Mouse (Mus musculus) heart, embryonic 10.5 days (tissue): ENCODE data around the gene Gfm1. TPM values are rescaled to one million over a fixed set of nuclear protein-coding genes. Genes with fewer than 3 reads are reported as not detected.

Experiments
- DNase-seq: peaks from one replicate; pipeline ENCODE4 v3.0.0-alpha.2; 2017; ENCODE audit warnings: low spot score
- H3K27ac ChIP-seq: fragments of 300-500 bp; sonication (generic); 2 replicates; pipeline ENCODE4 v1.5.1; 2016; ENCODE audit warnings: mild to moderate bottlenecking
- H3K27me3 ChIP-seq: fragments of 300-500 bp; sonication (generic); 2 replicates; pipeline ENCODE4 v1.6.1; 2016; ENCODE audit warnings: mild to moderate bottlenecking; ENCODE audit not compliant: poor library complexity, insufficient read depth, severe bottlenecking
- H3K36me3 ChIP-seq: fragments of 300-500 bp; sonication (generic); 2 replicates; pipeline ENCODE4 v1.6.1; 2016; ENCODE audit warnings: mild to moderate bottlenecking, moderate library complexity
- H3K4me1 ChIP-seq: fragments of 300-500 bp; sonication (generic); 2 replicates; pipeline ENCODE4 v1.6.1; 2016; ENCODE audit warnings: mild to moderate bottlenecking
- H3K4me3 ChIP-seq: fragments of 300-500 bp; sonication (generic); 2 replicates; pipeline ENCODE4 v1.5.1; 2016; ENCODE audit warnings: mild to moderate bottlenecking, moderate library complexity
- H3K9me3 ChIP-seq: fragments of 300-500 bp; sonication (generic); 2 replicates; pipeline ENCODE4 v1.6.1; 2016; ENCODE audit warnings: mild to moderate bottlenecking, moderate library complexity
- WGBS: fragments of 180-500 bp; shearing (Covaris S2); methylation state at CpG from one replicate; pipeline ENCODE4 v1.1.7; 2016; 5-methylcytosine and 5-hydroxymethylcytosine counted together
- polyA plus RNA-seq: library from polyadenylated mRNA; unstranded; fragments of >200 nt; fragmentation: Nextera tagmentation; extraction: Ambion mirVana; gene quantifications from 2 replicates; pipeline ENCODE4 v1.2.1, GENCODE M21; 2016

Gfm1 gene
- polyA plus RNA-seq, 1 experiment from 2014 or later = 86.5 TPM

- Histone ChIP-seq H3K9me3 (no peaks in the 10 kb centered on the region), H3K4me3 (no peak overlapping the region), H3K27me3 (no peaks in the 10 kb centered on the region), H3K27ac (no peak overlapping the region), H3K36me3 (peaks cover 34% of the 10 kb centered on the region), H3K4me1 (peaks cover 14% of the 10 kb centered on the region; the same call in 1 of the 2 replicates)
- no peak for DNase-seq
- 87% methylated on average over 2 of the region's 2 CpGs for WGBS
Observed at GRCm38 (mm10) chr3:67467281-67467680, 37.4 kb downstream of the Gfm1 start.

- H3K36me3 ChIP-seq = peaks cover 62% of the 10 kb centered on the region
- 67% methylated on average over 4 of the region's 4 CpGs for WGBS
- no peak overlapping the region for H3K4me3 ChIP-seq
- peaks cover 3% of the 10 kb centered on the region; the same call in 1 of the 2 replicates for H3K4me1 ChIP-seq
- H3K9me3 ChIP-seq = no peaks in the 10 kb centered on the region
- H3K27ac ChIP-seq = no peak overlapping the region
- DNase-seq = no peak
- H3K27me3 ChIP-seq = no peaks in the 10 kb centered on the region
Observed at GRCm38 (mm10) chr3:67471408-67472127, 41.7 kb downstream of the Gfm1 start.

- no peak for DNase-seq
- Histone ChIP-seq H3K36me3 (peaks cover 57% of the 10 kb centered on the region), H3K27ac (no peak overlapping the region), H3K4me3 (no peak overlapping the region), H3K27me3 (no peaks in the 10 kb centered on the region), H3K4me1 (peaks cover 3% of the 10 kb centered on the region; the same call in 1 of the 2 replicates), H3K9me3 (no peaks in the 10 kb centered on the region)
- WGBS = 88% methylated on average over 6 of the region's 6 CpGs
Observed at GRCm38 (mm10) chr3:67473438-67473837, 43.5 kb downstream of the Gfm1 start.

- Histone ChIP-seq H3K36me3 (peaks cover 37% of the 10 kb centered on the region), H3K27me3 (no peaks in the 10 kb centered on the region), H3K4me1 (peaks cover 4% of the 10 kb centered on the region; the same call in 1 of the 2 replicates), H3K27ac (no peak overlapping the region), H3K4me3 (no peak overlapping the region), H3K9me3 (no peaks in the 10 kb centered on the region)
- DNase-seq = no peak
- WGBS = 85% methylated on average over 11 of the region's 11 CpGs
Observed at GRCm38 (mm10) chr3:67479806-67480205, 49.9 kb downstream of the Gfm1 start.

GRCm38 (mm10) chr3:67482400-67482799, 52.5 kb downstream of the Gfm1 start:
- Histone ChIP-seq H3K36me3 (peaks cover 14% of the 10 kb centered on the region), H3K27ac (no peak overlapping the region), H3K27me3 (no peaks in the 10 kb centered on the region), H3K9me3 (no peaks in the 10 kb centered on the region), H3K4me1 (peaks cover 4% of the 10 kb centered on the region; the same call in 1 of the 2 replicates), H3K4me3 (no peak overlapping the region)
- peak; percentile 52 for DNase-seq
- 88% methylated on average over 10 of the region's 10 CpGs for WGBS

GRCm38 (mm10) chr3:67485233-67485632, 55.3 kb downstream of the Gfm1 start:
- Histone ChIP-seq H3K36me3 (peaks cover 5% of the 10 kb centered on the region; the same call in 1 of the 2 replicates), H3K27me3 (no peaks in the 10 kb centered on the region), H3K4me3 (no peak overlapping the region), H3K4me1 (peaks cover 7% of the 10 kb centered on the region; the same call in 1 of the 2 replicates), H3K9me3 (no peaks in the 10 kb centered on the region), H3K27ac (no peak overlapping the region)
- 92% methylated on average over 2 of the region's 2 CpGs for WGBS
- DNase-seq = no peak

- Histone ChIP-seq H3K27me3 (no peaks in the 10 kb centered on the region), H3K27ac (no peak overlapping the region), H3K36me3 (no peaks in the 10 kb centered on the region), H3K4me3 (no peak overlapping the region), H3K9me3 (no peaks in the 10 kb centered on the region), H3K4me1 (0 out of 2 replicates have a peak, but pooled peaks cover 3% of the 10 kb centered on the region)
- DNase-seq = no peak
- WGBS = 38% methylated on average over 4 of the region's 4 CpGs
Observed at GRCm38 (mm10) chr3:67490156-67490555, 60.3 kb downstream of the Gfm1 start.

- Histone ChIP-seq H3K4me3 (no peak overlapping the region), H3K9me3 (no peaks in the 10 kb centered on the region), H3K36me3 (no peaks in the 10 kb centered on the region), H3K27ac (no peak overlapping the region), H3K27me3 (no peaks in the 10 kb centered on the region), H3K4me1 (0 out of 2 replicates have a peak, but pooled peaks cover 3% of the 10 kb centered on the region)
- no peak for DNase-seq
- WGBS = 80% methylated on average over 8 of the region's 8 CpGs
Observed at GRCm38 (mm10) chr3:67492086-67492869, 62.4 kb downstream of the Gfm1 start.

GRCm38 (mm10) chr3:67493132-67493531, 63.2 kb downstream of the Gfm1 start:
- H3K36me3 ChIP-seq = no peaks in the 10 kb centered on the region
- H3K4me3 ChIP-seq = no peak overlapping the region
- 78% methylated on average over 8 of the region's 8 CpGs for WGBS
- no peaks in the 10 kb centered on the region for H3K9me3 ChIP-seq
- DNase-seq = no peak
- no peak overlapping the region for H3K27ac ChIP-seq
- no peaks in the 10 kb centered on the region for H3K27me3 ChIP-seq
- 0 out of 2 replicates have a peak, but pooled peaks cover 3% of the 10 kb centered on the region for H3K4me1 ChIP-seq

- Histone ChIP-seq H3K4me3 (no peak overlapping the region), H3K9me3 (peaks cover 9% of the 10 kb centered on the region), H3K4me1 (no peaks in the 10 kb centered on the region), H3K27ac (no peak overlapping the region), H3K36me3 (no peaks in the 10 kb centered on the region), H3K27me3 (no peaks in the 10 kb centered on the region)
- DNase-seq = no peak
- WGBS = 84% methylated on average over 10 of the region's 10 CpGs
Observed at GRCm38 (mm10) chr3:67496310-67496709, 66.4 kb downstream of the Gfm1 start.

GRCm38 (mm10) chr3:67497998-67498397, 68.1 kb downstream of the Gfm1 start:
- no peak overlapping the region for H3K4me3 ChIP-seq
- DNase-seq = no peak
- peaks cover 9% of the 10 kb centered on the region for H3K9me3 ChIP-seq
- WGBS = 77% methylated on average over 2 of the region's 2 CpGs
- H3K36me3 ChIP-seq = no peaks in the 10 kb centered on the region
- H3K27me3 ChIP-seq = no peaks in the 10 kb centered on the region
- no peaks in the 10 kb centered on the region for H3K4me1 ChIP-seq
- H3K27ac ChIP-seq = no peak overlapping the region

- Histone ChIP-seq H3K4me1 (no peaks in the 10 kb centered on the region), H3K4me3 (no peak overlapping the region), H3K36me3 (no peaks in the 10 kb centered on the region), H3K27me3 (no peaks in the 10 kb centered on the region), H3K9me3 (peaks cover 9% of the 10 kb centered on the region), H3K27ac (no peak overlapping the region)
- DNase-seq = no peak
- 72% methylated on average over 8 of the region's 8 CpGs for WGBS
Observed at GRCm38 (mm10) chr3:67498773-67499405, 69.0 kb downstream of the Gfm1 start.

- Histone ChIP-seq H3K9me3 (peaks cover 9% of the 10 kb centered on the region), H3K4me3 (no peak overlapping the region), H3K27ac (no peak overlapping the region), H3K27me3 (no peaks in the 10 kb centered on the region), H3K4me1 (no peaks in the 10 kb centered on the region), H3K36me3 (no peaks in the 10 kb centered on the region)
- DNase-seq = no peak
- 88% methylated on average over 4 of the region's 4 CpGs for WGBS
Observed at GRCm38 (mm10) chr3:67499406-67499791, 69.5 kb downstream of the Gfm1 start.
